8 mouse cellular contexts compared by ENCODE assay signal in genomic region chr14:20639918-20640619, GRCm38 (mm10). TPM values are rescaled to one million over a fixed set of nuclear protein-coding genes. Genes with fewer than 3 reads are reported as not detected.
DNase-seq lines count a peak whose midpoint lies in the region; ATAC-seq lines count a peak whose summit lies in the region.

No protein-coding gene starts in this region.

- no peak; the same call in 1 of the 2 replicates for ATAC-seq in heart, embryonic 15.5 days (replicated peaks; ENCODE audit: insufficient number of reproducible peaks, insufficient read depth, low FRiP score, low read depth)
- peak; percentile 44 for ATAC-seq in midbrain, embryonic 14.5 days (ENCODE audit: low FRiP score, low TSS enrichment)

- H3K4me2 ChIP-seq in heart, embryonic 15.5 days: peak overlapping the region; percentile 84
- H3K4me2 ChIP-seq in midbrain, embryonic 14.5 days (ENCODE audit: low read length): peak overlapping the region; percentile 81

- H3K27ac ChIP-seq in heart, embryonic 15.5 days: peak overlapping the region; percentile 96
- H3K27ac ChIP-seq in midbrain, embryonic 14.5 days (replicated peaks; ENCODE audit: low read depth, low read length): peak overlapping the region; percentile 93

- no peak for DNase-seq in heart, adult 11 months
- DNase-seq in ES-CJ7 (ENCODE audit: low read depth, low spot score): peak; percentile 84
- DNase-seq in embryo, embryonic 10.5 days (ENCODE audit: low spot score): peak; percentile 57
- peak; percentile 80 for DNase-seq in induced T-regulatory cell, adult 2 months (ENCODE audit: low read depth)
- DNase-seq in midbrain, embryonic 14.5 days: peak; percentile 47
- DNase-seq in thymus, postnatal 25 days: peak; percentile 71
- DNase-seq in right cerebral cortex, postnatal 14 days: no peak

- no peaks in the 10 kb centered on the region for H3K9me3 ChIP-seq in heart, embryonic 15.5 days (replicated peaks)
- H3K9me3 ChIP-seq in midbrain, embryonic 14.5 days (ENCODE audit: control insufficient read depth, low read length): no peaks in the 10 kb centered on the region

- no peaks in the 10 kb centered on the region for H3K27me3 ChIP-seq in heart, embryonic 15.5 days
- H3K27me3 ChIP-seq in midbrain, embryonic 14.5 days (ENCODE audit: control insufficient read depth, insufficient read depth, low read length): no peaks in the 10 kb centered on the region

- peaks cover 11% of the 10 kb centered on the region for H3K4me1 ChIP-seq in heart, embryonic 15.5 days (replicated peaks)
- H3K4me1 ChIP-seq in midbrain, embryonic 14.5 days (ENCODE audit: control insufficient read depth, insufficient read depth, low read length): peaks cover 5% of the 10 kb centered on the region; the same call in 1 of the 2 replicates

- no peaks in the 10 kb centered on the region for H3K36me3 ChIP-seq in heart, embryonic 15.5 days
- H3K36me3 ChIP-seq in midbrain, embryonic 14.5 days (ENCODE audit: control insufficient read depth, insufficient read depth, low read length): no peaks in the 10 kb centered on the region

- H3K4me3 ChIP-seq in heart, embryonic 15.5 days: peak overlapping the region; percentile 76
- peak overlapping the region; percentile 82 for H3K4me3 ChIP-seq in midbrain, embryonic 14.5 days (replicated peaks; ENCODE audit: low read depth, low read length)

- WGBS in heart, embryonic 15.5 days: 3% methylated on average over 16 of the region's 16 CpGs
- WGBS in midbrain, embryonic 14.5 days: 1% methylated on average over 16 of the region's 16 CpGs

- peak overlapping the region; percentile 89 for H3K9ac ChIP-seq in heart, embryonic 15.5 days
- H3K9ac ChIP-seq in midbrain, embryonic 14.5 days (replicated peaks; ENCODE audit: low read length): peak overlapping the region; percentile 83

RNA-seq across cellular contexts. Expression of gene Usp54, which starts 0.8 kb away (rescaled TPM):
- polyA plus RNA-seq in heart, embryonic 15.5 days (2015; fragmentation: Nextera tagmentation; extraction: Ambion mirVana): 4.0 and 4.8 TPM in 2 replicates
- 10.9 and 14.5 TPM in 2 replicates for polyA plus RNA-seq in midbrain, embryonic 14.5 days (2014; fragmentation: Nextera tagmentation; extraction: Ambion mirVana)

RNA-seq across cellular contexts. Expression of gene Myoz1, which starts 16.3 kb away (rescaled TPM):
- 10.2 and 11.6 TPM in 2 replicates for polyA plus RNA-seq in heart, embryonic 15.5 days (2015; fragmentation: Nextera tagmentation; extraction: Ambion mirVana)
- not detected in 2 replicates for polyA plus RNA-seq in midbrain, embryonic 14.5 days (2014; fragmentation: Nextera tagmentation; extraction: Ambion mirVana)

RNA-seq across cellular contexts. Expression of gene Synpo2l, which starts 28.1 kb away (rescaled TPM):
- polyA plus RNA-seq in heart, embryonic 15.5 days (2015; fragmentation: Nextera tagmentation; extraction: Ambion mirVana): 167 and 174 TPM in 2 replicates
- 0.09 TPM in 2 replicates for polyA plus RNA-seq in midbrain, embryonic 14.5 days (2014; fragmentation: Nextera tagmentation; extraction: Ambion mirVana)

RNA-seq across cellular contexts. Expression of gene Sec24c, which starts 34.0 kb away (rescaled TPM):
- 57.3 and 82.4 TPM in 2 replicates for polyA plus RNA-seq in heart, embryonic 15.5 days (2015; fragmentation: Nextera tagmentation; extraction: Ambion mirVana)
- polyA plus RNA-seq in midbrain, embryonic 14.5 days (2014; fragmentation: Nextera tagmentation; extraction: Ambion mirVana): 54.0 and 81.5 TPM in 2 replicates

RNA-seq across cellular contexts. Expression of gene Fut11, which starts 54.7 kb away (rescaled TPM):
- 19.0 and 23.9 TPM in 2 replicates for polyA plus RNA-seq in heart, embryonic 15.5 days (2015; fragmentation: Nextera tagmentation; extraction: Ambion mirVana)
- 17.9 and 22.2 TPM in 2 replicates for polyA plus RNA-seq in midbrain, embryonic 14.5 days (2014; fragmentation: Nextera tagmentation; extraction: Ambion mirVana)

Comparison
In these comparisons a context has a peak if more than half of its experiments do, and no peak if none do; other contexts are left out.
1. DNase-seq: peak in ES-CJ7 (single experiment), embryo, embryonic 10.5 days (single experiment), induced T-regulatory cell, adult 2 months (single experiment), midbrain, embryonic 14.5 days (single experiment) and thymus, postnatal 25 days (single experiment); none in heart, adult 11 months (single experiment) and right cerebral cortex, postnatal 14 days (single experiment).
2. RNA of gene Myoz1, which starts 16.3 kb away (polyA plus RNA-seq): 10.2 to 11.6 TPM in heart, embryonic 15.5 days; not detected in midbrain, embryonic 14.5 days; every median in the first group is over 10 times any median in the second.
3. RNA of gene Synpo2l, which starts 28.1 kb away (polyA plus RNA-seq): 167 to 174 TPM in heart, embryonic 15.5 days; 0.09 TPM in midbrain, embryonic 14.5 days; every median in the first group is over 100 times any median in the second.